1 mouse cellular context compared by ENCODE assay signal in genomic region chr11:68502408-68502807, GRCm38 (mm10).
TF ChIP-seq lines count a peak whose summit lies in the region.

No protein-coding gene starts in this region.

TF ChIP-seq in CH12.LX, 34 proteins besides CTCF, POLR2A, EP300 and RAD21 (continued from another document):
- TF ChIP-seq RCOR1 (conservative IDR thresholded peaks at IDR 0.05; ENCODE audit: low read depth, low read length) (no peak; the same call in 1 of the 2 replicates), MXI1 (IDR thresholded peaks at IDR 0.05; ENCODE audit: low read depth, low read length) (peak; percentile 58; the same call in 1 of the 2 replicates), USF1 (IDR thresholded peaks at IDR 0.05; ENCODE audit: low read depth, low read length) (no peak), ZC3H11A (IDR thresholded peaks at IDR 0.05; ENCODE audit: low read depth, low read length) (no peak), ELF1 (IDR thresholded peaks at IDR 0.05; ENCODE audit: low read depth, low read length) (peak; percentile 87), KAT2A (IDR thresholded peaks at IDR 0.05; ENCODE audit: insufficient replicate concordance, low read length) (0 out of 2 replicates have a peak, but pooled peaks have one; percentile 28), JUND (conservative IDR thresholded peaks at IDR 0.05; ENCODE audit: low read depth, low read length) (peak; percentile 43; the same call in 1 of the 2 replicates), TBP (conservative IDR thresholded peaks at IDR 0.05; ENCODE audit: low read depth, low read length) (peak; percentile 61; the same call in 1 of the 2 replicates), SMC3 (IDR thresholded peaks at IDR 0.05; ENCODE audit: low read depth, low read length) (no peak), GABPA (IDR thresholded peaks at IDR 0.05; ENCODE audit: insufficient replicate concordance, low read depth, low read length) (no peak), ZMIZ1 (IDR thresholded peaks at IDR 0.05; ENCODE audit: low read depth, low read length) (no peak), PAX5 (IDR thresholded peaks at IDR 0.05; ENCODE audit: low read length) (no peak), JUN (IDR thresholded peaks at IDR 0.05; ENCODE audit: insufficient read depth, low read depth, low read length) (peak; percentile 27; the same call in 1 of the 2 replicates), USF2 (conservative IDR thresholded peaks at IDR 0.05; ENCODE audit: low read depth, low read length) (no peak), CHD1 (IDR thresholded peaks at IDR 0.05; ENCODE audit: low read depth, low read length) (no peak), BHLHE40 (IDR thresholded peaks at IDR 0.05; ENCODE audit: low read depth, low read length) (peak; percentile 87), HCFC1 (IDR thresholded peaks at IDR 0.05; ENCODE audit: low read depth, low read length) (no peak; the same call in 1 of the 2 replicates), ETS1 (conservative IDR thresholded peaks at IDR 0.05; ENCODE audit: low read depth, low read length) (peak; percentile 87), SIN3A (IDR thresholded peaks at IDR 0.05; ENCODE audit: low read length) (no peak; the same call in 1 of the 2 replicates), MEF2A (IDR thresholded peaks at IDR 0.05; ENCODE audit: borderline replicate concordance, low read depth, low read length) (0 out of 2 replicates have a peak, but pooled peaks have one; percentile 79), CHD2 (IDR thresholded peaks at IDR 0.05; ENCODE audit: low read length) (peak; percentile 10; the same call in 1 of the 2 replicates), IRF4 (IDR thresholded peaks at IDR 0.05; ENCODE audit: low read depth, low read length) (peak; percentile 90), E2F4 (IDR thresholded peaks at IDR 0.05; ENCODE audit: insufficient replicate concordance, low read depth, low read length) (no peak), ZNF384 (IDR thresholded peaks at IDR 0.05; ENCODE audit: low read depth, low read length) (no peak), MYC (IDR thresholded peaks at IDR 0.05; ENCODE audit: low read depth, low read length) (no peak), MAZ (IDR thresholded peaks at IDR 0.05; ENCODE audit: low read depth, low read length) (peak; percentile 42), POLR2AphosphoS2 (IDR thresholded peaks at IDR 0.05; ENCODE audit: low read depth, low read length) (no peak)
TF ChIP-seq in CH12.LX: peak in this region for 14.
